Mouse (Mus musculus) layer of hippocampus, adult 18-20 months (tissue): ENCODE results near the gene B4galt7. TPM values are rescaled to one million over a fixed set of nuclear protein-coding genes. Genes with fewer than 3 reads are reported as not detected.
"Not testable (repeated sequence)": the region's sequence is repeated elsewhere in the genome, so short reads cannot be mapped to it uniquely, and the experiment has no call there.

Source experiments
- DNase-seq, 2 experiments: peaks; one replicate each; pipeline ENCODE4 v3.0.0; 2022; ENCODE audit warnings: low spot score in 2 of 2
- total RNA-seq, 2 experiments: library from RNA; stranded (reverse); gene quantifications; 2 replicates each; pipeline ENCODE4 v1.2.3; 2021

B4galt7 gene
- total RNA-seq, 2 experiments from 2014 or later, result 25.9 to 26.7 TPM

GRCm38 (mm10) chr13:55595375-55595774 is 4.3 kb upstream of the B4galt7 start:
- peak; percentile 54 to 73 for DNase-seq

DNA sequence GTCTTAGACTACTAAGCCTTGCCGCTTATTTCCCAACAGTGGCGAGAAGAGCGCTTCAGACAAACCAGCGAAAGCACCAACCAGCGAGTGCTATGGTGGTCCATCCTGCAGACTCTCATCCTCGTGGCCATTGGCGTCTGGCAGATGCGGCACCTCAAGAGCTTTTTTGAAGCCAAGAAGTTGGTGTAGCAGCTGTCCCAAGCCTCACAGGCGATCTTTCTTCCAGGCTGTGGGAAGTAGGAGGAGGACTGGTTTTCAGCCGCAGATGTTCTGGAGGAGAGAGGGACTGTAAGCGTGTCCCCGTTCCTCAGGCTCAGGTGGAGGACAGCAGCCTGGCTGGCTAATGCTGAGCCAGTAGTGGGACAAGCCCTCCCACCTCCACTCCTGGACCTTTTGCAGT is 2.9 kb upstream of the B4galt7 start:
- DNase-seq, result no peak

GRCm38 (mm10) chr13:55600657-55601056 is 961 bp downstream of the B4galt7 start:
- no peak for DNase-seq

- DNase-seq, result peak; percentile 75 to 91
Measured at GRCm38 (mm10) chr13:55601611-55602010, 1.9 kb downstream of the B4galt7 start.

DNA sequence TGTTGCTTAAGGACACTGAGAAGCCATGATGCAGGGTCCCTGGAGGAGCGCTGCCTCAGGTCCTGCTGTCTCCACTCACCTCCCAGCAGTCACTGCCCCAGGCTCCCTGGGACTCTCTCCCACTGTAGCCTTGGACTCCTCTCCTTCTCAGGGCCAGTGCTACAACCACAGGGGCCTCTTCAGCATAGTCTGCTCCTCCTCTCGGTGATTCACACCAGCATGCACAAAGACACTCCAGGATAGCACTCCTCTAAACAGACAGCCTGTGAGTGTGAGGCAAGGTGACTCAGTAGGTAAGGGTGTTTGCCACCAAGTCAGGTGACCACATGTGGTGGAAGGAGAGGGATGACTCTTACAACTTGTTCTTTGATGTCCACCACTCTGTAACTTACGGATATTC is 4.9 kb downstream of the B4galt7 start:
- DNase-seq, result no peak

DNA sequence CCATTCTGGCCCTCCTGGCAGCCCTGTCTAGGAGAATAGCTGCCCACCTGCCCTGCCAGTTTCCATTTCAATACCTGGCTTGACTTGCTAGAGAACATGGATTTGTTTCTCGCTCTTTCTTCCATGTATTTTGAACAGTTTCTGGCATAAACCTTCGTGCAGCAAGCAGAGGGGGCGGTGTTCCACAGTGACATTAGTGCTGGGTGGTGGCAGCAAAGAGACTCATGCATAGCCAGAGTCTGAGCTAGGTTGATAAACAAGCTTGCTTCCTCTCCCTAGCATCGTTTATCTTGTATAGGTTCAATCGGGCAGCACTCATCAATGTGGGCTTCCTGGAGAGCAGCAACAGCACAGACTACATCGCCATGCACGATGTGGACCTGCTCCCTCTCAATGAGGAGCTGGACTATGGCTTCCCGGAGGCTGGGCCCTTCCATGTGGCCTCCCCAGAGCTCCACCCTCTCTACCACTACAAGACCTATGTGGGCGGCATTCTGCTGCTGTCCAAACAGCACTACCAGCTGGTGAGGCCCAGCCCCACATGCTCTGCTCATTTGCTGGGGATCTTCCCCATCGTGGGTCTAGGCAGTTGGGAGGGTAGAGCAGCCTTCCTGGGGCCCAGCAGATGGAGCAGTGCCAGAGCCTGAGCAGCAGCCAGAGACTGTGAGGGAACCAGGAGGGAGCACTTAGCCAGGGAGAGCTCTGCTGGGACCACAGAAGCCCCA is 7.4 kb downstream of the B4galt7 start:
- peak; percentile 57 to 71 for DNase-seq

DNA sequence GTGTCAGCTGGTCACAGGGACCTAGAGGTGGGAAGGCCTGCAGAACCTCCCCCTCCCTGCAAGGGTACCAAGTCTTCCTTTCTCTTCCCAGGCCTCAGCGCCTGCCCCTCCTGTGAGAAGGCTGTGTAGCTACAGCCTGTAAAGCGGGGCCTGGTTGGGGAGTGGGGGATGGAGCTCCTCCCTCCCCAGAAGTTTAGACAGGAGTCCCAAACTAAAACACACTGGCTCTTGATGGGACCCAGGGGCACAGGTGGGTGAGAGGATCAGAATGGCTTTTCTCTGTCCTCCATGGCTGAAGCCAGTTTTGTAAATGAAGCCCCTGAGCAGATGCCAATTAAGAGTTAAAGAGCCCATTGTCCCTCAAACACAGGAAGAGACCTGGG is 7.9 kb downstream of the B4galt7 start:
- DNase-seq, result no peak

GRCm38 (mm10) chr13:55611996-55612395 is 12.3 kb downstream of the B4galt7 start:
- DNase-seq, result no peak

GRCm38 (mm10) chr13:55613471-55613870 is 13.8 kb downstream of the B4galt7 start:
- DNase-seq, result no peak

- DNase-seq, result no peak
Measured at GRCm38 (mm10) chr13:55619328-55619727, 19.6 kb downstream of the B4galt7 start.

GRCm38 (mm10) chr13:55620275-55620674 is 20.6 kb downstream of the B4galt7 start:
- DNase-seq, result no peak

DNA sequence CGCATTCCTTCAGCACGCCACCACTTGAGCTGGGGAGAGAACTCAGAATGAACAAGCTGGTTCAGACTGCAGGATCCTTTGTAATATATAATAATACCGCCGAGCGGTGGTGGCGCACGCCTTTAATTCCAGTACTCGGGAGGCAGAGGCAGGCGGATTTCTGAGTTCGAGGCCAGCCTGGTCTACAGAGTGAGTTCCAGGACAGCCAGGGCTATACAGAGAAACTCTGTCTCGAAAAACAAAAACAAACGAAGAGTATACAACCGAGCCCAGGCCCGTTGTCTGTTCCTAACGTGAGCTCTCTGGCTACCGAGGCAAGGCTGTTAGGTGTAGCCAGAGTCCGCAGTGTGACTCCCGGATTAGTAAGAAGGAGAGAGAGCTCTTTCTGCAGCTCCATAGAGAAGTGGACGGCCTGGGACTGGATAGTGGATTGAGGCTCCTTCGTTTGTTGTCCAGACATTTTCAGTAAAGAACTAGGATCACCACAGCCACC is 22.5 kb downstream of the B4galt7 start:
- not testable (repeated sequence) for DNase-seq

- DNase-seq, result peak; percentile 83 to 90
Measured at GRCm38 (mm10) chr13:55622649-55623541, 23.2 kb downstream of the B4galt7 start, which contains the start of gene Caml. Gene Caml, plus strand, starts transcription at chr13:55623005.

DNA sequence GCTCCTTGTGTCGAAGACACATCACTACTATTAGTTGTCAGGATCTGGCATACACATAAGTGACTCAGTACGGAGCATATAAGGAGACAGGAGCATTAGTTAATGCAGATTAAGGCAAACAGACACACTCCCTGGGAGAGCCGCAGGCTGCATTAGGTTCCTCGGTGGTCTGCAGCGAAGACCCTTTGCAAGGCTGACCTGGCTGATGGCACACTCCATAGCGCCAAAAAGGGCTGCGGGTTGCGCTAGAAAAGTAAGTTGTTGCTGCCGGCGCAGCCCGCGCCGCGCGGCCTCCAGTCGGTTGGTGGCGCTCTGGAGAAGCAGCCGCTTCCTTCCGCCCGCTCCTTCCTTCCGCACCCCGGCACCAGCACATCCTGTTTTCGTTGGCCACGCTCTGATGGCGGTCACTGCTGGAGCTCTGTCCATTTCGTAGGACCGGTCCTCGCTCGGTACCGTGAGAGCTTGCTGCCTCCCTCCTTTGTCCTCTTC is 35.0 kb downstream of the B4galt7 start, which contains the start of gene Ddx46:
Gene Ddx46 (plus strand): TSS at position 389 of the 489 bp plus-strand sequence.
- DNase-seq, result peak; percentile 78 to 90

DNA sequence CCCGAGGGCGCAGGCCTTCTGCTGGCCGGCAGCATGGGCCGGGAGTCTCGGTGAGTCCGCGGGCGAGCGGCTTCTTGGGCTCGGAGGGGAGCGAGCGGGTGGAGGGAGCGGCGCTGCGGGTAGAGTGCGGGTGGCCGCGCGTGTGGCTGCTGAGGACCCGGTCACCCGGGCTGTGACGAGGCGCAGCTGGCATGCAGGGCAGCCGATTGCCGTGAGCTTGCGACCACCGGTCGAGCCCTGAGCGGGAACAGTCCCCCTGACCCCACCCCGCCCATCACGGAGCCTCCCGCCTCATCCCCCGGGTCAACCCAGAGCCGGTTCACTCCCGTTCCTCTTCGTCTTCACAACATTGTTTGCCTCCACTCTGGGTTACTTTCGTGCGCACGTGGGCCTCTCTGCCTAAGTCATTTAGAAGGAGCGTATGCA is 35.5 kb downstream of the B4galt7 start:
- no peak for DNase-seq

DNA sequence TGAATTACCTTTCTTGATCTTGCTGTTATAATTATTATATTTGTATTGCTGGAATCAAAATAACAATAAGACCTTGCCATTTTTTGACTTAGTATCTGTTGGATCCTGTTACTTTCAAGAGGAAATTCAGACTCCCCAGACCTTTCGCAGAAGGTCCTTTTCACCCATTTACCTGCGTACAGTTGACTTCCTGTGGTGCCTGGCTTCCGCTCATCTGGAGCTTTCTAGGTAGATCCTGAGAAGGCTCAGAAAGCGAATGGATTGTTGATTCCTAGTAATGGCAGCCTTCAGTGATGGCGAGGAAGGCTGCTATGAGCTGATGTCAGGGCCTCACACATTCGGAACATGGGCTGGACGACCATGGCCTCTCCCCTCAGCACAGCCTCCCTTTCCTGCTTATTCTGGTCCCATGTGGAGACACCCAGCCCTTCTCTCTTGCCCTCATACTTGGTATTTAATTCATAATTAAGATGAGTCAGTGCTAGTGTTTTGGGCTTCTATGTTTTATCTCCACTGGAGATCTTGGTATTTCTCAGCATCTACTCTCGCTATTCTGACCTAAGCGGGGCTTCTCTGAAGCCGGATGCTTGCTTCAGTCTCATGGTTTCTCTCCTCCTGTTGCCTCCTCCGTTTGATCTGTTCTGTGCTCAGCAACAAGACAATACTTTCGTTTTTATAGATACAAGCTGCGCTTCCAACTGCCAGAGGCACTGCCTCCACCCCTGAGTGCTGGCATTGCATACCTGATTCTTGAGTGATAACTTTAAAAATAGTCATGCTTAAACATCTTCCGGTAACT is 36.7 kb downstream of the B4galt7 start:
- DNase-seq, result peak in 1 of 2 experiments; percentile 36

DNA sequence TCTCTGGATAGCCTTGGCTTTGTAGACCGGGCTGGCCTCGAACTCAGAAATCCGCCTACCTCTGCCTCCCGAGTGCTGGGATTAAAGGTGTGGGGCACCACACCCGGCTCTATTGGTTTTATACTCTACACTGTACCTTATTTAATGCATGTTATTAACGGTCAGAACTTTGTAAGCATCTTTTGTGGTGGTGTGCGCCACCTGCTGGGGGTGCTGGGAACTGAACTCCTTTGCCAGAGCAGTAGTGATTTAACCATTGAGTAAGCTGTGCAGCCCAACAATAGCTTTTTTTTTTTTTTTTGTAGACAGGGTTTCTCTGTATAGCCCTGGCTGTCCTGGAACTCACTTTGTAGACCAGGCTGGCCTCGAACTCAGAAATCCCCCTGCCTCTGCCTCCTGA is 40.8 kb downstream of the B4galt7 start:
- peak; percentile 59 to 87 for DNase-seq

DNA sequence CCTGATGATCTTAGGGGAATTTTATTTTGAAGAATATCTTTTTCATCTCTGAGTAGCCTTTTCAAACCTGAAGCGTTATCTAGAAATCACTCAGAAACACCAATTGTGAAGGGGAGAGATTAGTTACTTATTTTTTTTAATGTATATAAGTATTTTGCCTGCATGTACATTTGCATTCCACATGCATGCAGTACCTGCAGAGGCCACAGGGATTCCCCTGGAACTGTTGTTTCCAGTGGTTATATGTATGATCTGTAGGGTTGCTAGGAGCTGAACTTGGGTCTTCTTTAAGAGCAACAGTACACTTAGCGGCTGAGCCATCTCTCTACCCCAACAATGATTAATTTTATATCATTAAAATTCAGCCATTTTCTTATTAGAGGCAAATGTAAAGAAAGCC is 44.8 kb downstream of the B4galt7 start:
- no peak for DNase-seq

DNA sequence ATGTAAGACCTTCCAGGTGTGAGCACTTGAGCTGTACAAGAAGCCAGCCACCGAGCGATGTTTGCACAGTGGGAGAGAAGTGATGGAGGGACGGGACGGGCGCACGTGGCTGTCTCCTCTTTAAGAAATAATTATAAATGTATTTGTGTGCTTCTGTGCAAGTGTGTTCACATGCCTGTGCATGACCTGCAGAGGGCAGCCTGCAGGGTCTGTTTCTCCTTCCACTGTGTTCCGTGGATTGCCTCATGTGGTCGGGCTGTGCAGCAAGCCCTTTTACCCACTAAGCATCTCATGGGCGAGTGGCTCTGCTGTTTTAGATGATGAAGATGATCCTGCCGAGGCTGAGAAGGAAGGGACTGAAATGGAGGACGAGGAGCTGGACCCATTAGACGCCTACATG is 50.4 kb downstream of the B4galt7 start:
- no peak for DNase-seq

DNA sequence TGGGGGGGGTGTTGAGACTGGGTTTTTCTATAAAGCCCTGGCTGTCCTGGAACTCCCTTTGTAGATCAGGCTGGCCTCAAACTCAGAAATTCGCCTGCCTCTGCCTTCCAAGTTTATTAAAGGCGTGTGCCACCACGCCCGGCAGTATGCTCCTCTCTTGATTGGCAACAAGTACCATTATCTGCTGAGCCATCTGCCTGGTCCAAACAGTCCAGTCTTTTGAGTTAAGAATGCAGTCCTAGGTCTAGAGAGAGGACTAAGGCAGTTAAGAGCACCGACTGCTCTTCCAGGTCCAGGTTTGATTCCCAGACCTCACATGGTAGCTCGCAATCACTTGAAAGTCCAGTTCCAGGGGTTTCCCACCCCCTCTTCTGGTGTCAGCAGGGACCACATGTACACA is 51.3 kb downstream of the B4galt7 start:
- DNase-seq, result no peak
